ENCODE assay signal across 8 mouse cellular contexts in the genomic region with DNA sequence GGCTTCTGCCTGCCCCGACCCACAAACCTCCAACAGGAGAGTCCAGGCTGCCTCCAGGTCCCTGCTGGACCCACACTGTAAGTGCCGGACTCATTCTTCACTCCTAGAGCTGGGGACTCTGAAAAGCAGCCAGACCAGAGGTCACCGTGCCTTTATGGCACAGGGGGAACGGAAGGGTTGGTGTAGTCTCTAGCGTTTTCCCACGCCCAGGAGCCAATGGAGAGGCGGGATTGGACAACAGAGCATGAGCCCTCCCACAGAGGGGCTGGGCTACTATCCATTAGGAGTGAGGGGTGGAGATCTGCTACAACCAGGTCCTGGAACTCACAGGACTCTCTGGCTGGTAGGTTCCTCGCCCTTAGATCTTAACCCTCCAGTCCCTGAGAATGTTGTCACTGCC. TPM values are rescaled to one million over a fixed set of nuclear protein-coding genes. Genes with fewer than 3 reads are reported as not detected.
DNase-seq lines count a peak whose midpoint lies in the region; ATAC-seq and TF ChIP-seq lines count a peak whose summit lies in the region.

No protein-coding gene starts in this region.

- no peaks in the 10 kb centered on the region for H3K9me3 ChIP-seq in ES-E14 (ENCODE audit: control insufficient read depth, insufficient read depth, low read depth, low read length)
- no peaks in the 10 kb centered on the region for H3K9me3 ChIP-seq in forebrain, postnatal 0 days (ENCODE audit: low read length)
- H3K9me3 ChIP-seq in hindbrain, embryonic 11.5 days (ENCODE audit: control insufficient read depth, low read length): no peaks in the 10 kb centered on the region
- no peaks in the 10 kb centered on the region for H3K9me3 ChIP-seq in stomach, embryonic 14.5 days (ENCODE audit: control insufficient read depth, low read depth, low read length)

- TF ChIP-seq POLR2A in brain, embryonic 14.5 days (IDR thresholded peaks at IDR 0.05; ENCODE audit: borderline replicate concordance, extremely low read depth, insufficient read depth, insufficient read length, poor library complexity, severe bottlenecking): no peak

- DNase-seq in ES-E14 (ENCODE audit: low read depth, low spot score): peak; percentile 93
- DNase-seq in brain, embryonic 14.5 days (ENCODE audit: low read depth): peak; percentile 93
- DNase-seq in forebrain, postnatal 0 days: peak; percentile 76
- peak; percentile 87 for DNase-seq in hindbrain, embryonic 11.5 days (ENCODE audit: low spot score)
- DNase-seq in left cerebral cortex, postnatal 4 days: peak; percentile 82
- peak; percentile 87 for DNase-seq in mesoderm, embryonic 11.5 days (ENCODE audit: low read depth, low spot score)

- H3K4me3 ChIP-seq in ES-E14 (ENCODE audit: insufficient read depth in 1 of 2, low read depth in 1 of 2, low read length in 2 of 2, poor library complexity in 1 of 2, severe bottlenecking in 1 of 2): peak overlapping the region; percentile 48 to 57; a peak in 3 of 4 replicates
- peak overlapping the region; percentile 21 for H3K4me3 ChIP-seq in forebrain, postnatal 0 days (ENCODE audit: low read depth, low read length)
- H3K4me3 ChIP-seq in hindbrain, embryonic 11.5 days (ENCODE audit: low read depth, low read length): peak overlapping the region; percentile 34
- peak overlapping the region; percentile 18; the same call in 1 of the 2 replicates for H3K4me3 ChIP-seq in stomach, embryonic 14.5 days (ENCODE audit: low read depth, low read length)

- peak overlapping the region; percentile 50 for H3K4me2 ChIP-seq in forebrain, postnatal 0 days (ENCODE audit: low read depth)
- H3K4me2 ChIP-seq in hindbrain, embryonic 11.5 days (replicated peaks; ENCODE audit: low read depth, low read length): peak overlapping the region; percentile 52
- peak overlapping the region; percentile 47 for H3K4me2 ChIP-seq in stomach, embryonic 14.5 days (replicated peaks; ENCODE audit: low read depth, low read length)

- in situ Hi-C loops in ES-E14 (cut with MboI; ENCODE audit: low sequenced_read_pairs in 2 of 2, unreplicated experiment in 2 of 2): no loop called here

- intact Hi-C loops in left cerebral cortex, postnatal 4 days (cut with DNase I): loop anchor here (10.0 kb wide), 1 partner anchor 72 kb away; no protein-coding TSS in a partner anchor

- H3K4me1 ChIP-seq in ES-E14 (ENCODE audit: control insufficient read depth in 2 of 2, insufficient read depth in 2 of 2, low read length in 2 of 2, poor library complexity in 1 of 2): peaks cover 0 to 14% of the 10 kb centered on the region in 2 experiments; a peak in 1 of 4 replicates
- H3K4me1 ChIP-seq in forebrain, postnatal 0 days (ENCODE audit: insufficient read depth): peaks cover 10% of the 10 kb centered on the region; the same call in 1 of the 2 replicates
- peaks cover 10% of the 10 kb centered on the region; the same call in 1 of the 2 replicates for H3K4me1 ChIP-seq in hindbrain, embryonic 11.5 days (replicated peaks; ENCODE audit: control insufficient read depth, insufficient read depth, low read length)
- H3K4me1 ChIP-seq in stomach, embryonic 14.5 days (ENCODE audit: control insufficient read depth, insufficient read depth, low read length): peaks cover 6% of the 10 kb centered on the region

- no peaks in the 10 kb centered on the region for H3K27me3 ChIP-seq in forebrain, postnatal 0 days (ENCODE audit: insufficient read depth, low read length)
- peaks cover 8% of the 10 kb centered on the region for H3K27me3 ChIP-seq in hindbrain, embryonic 11.5 days (ENCODE audit: control insufficient read depth, insufficient read depth, low read length)
- peaks cover 6% of the 10 kb centered on the region; the same call in 1 of the 2 replicates for H3K27me3 ChIP-seq in stomach, embryonic 14.5 days (ENCODE audit: control insufficient read depth, insufficient read depth, low read length)

- peak overlapping the region; percentile 21; the same call in 1 of the 2 replicates for H3K9ac ChIP-seq in ES-E14 (ENCODE audit: insufficient read depth, low read depth, low read length, poor library complexity, severe bottlenecking)
- H3K9ac ChIP-seq in forebrain, postnatal 0 days: peak overlapping the region; percentile 28; the same call in 1 of the 2 replicates
- peak overlapping the region; percentile 41; the same call in 1 of the 2 replicates for H3K9ac ChIP-seq in hindbrain, embryonic 11.5 days (ENCODE audit: low read depth, low read length)
- no peak overlapping the region for H3K9ac ChIP-seq in stomach, embryonic 14.5 days (replicated peaks; ENCODE audit: low read depth, low read length)

- no peak for TF ChIP-seq CTCF in brain, embryonic 14.5 days (IDR thresholded peaks at IDR 0.05; ENCODE audit: borderline replicate concordance, extremely low read depth, insufficient read depth, insufficient read length)
- TF ChIP-seq CTCF in forebrain, postnatal 0 days (IDR thresholded peaks at IDR 0.05; ENCODE audit: low read depth): 0 out of 2 replicates have a peak, but pooled peaks have one; percentile 9

- H3K36me3 ChIP-seq in ES-E14 (ENCODE audit: control insufficient read depth, insufficient read depth, low read length, poor library complexity, severe bottlenecking): no peaks in the 10 kb centered on the region
- H3K36me3 ChIP-seq in forebrain, postnatal 0 days (ENCODE audit: insufficient read depth): no peaks in the 10 kb centered on the region
- H3K36me3 ChIP-seq in hindbrain, embryonic 11.5 days (ENCODE audit: control insufficient read depth, insufficient read depth, low read length): no peaks in the 10 kb centered on the region
- H3K36me3 ChIP-seq in stomach, embryonic 14.5 days (ENCODE audit: control insufficient read depth, insufficient read depth, low read length): no peaks in the 10 kb centered on the region

- ATAC-seq in forebrain, postnatal 0 days: peak; percentile 86
- peak; percentile 83 for ATAC-seq in hindbrain, embryonic 11.5 days (ENCODE audit: low FRiP score)
- peak; percentile 91 for ATAC-seq in stomach, embryonic 14.5 days (ENCODE audit: insufficient number of reproducible peaks, insufficient read depth, low FRiP score, low read depth)
- ATAC-seq in monocyte, adult 5-6 weeks (replicated peaks; ENCODE audit: insufficient number of reproducible peaks, low FRiP score, low TSS enrichment, poor library complexity, severe bottlenecking): no peak

- no peak overlapping the region for H3K27ac ChIP-seq in ES-E14 (ENCODE audit: insufficient read depth, low read depth, low read length, poor library complexity, severe bottlenecking)
- H3K27ac ChIP-seq in forebrain, postnatal 0 days (ENCODE audit: low read depth, low read length): 0 out of 2 replicates have a peak overlapping the region, but pooled peaks have one; percentile 30
- H3K27ac ChIP-seq in hindbrain, embryonic 11.5 days (ENCODE audit: low read depth, low read length): peak overlapping the region; percentile 43
- H3K27ac ChIP-seq in stomach, embryonic 14.5 days (ENCODE audit: low read length): no peak overlapping the region

- 6% methylated on average over 8 of the region's 8 CpGs for WGBS in forebrain, postnatal 0 days
- WGBS in hindbrain, embryonic 11.5 days: 3% methylated on average over 8 of the region's 8 CpGs
- 2% methylated on average over 8 of the region's 8 CpGs for WGBS in stomach, embryonic 14.5 days

TF ChIP-seq in ES-E14, 5 proteins besides CTCF, POLR2A, EP300 and RAD21 (continues in another document):
- TF ChIP-seq MAFK (IDR thresholded peaks at IDR 0.05; ENCODE audit: insufficient read depth, low read depth, low read length): no peak
- TF ChIP-seq CHD2 (IDR thresholded peaks at IDR 0.05; ENCODE audit: low read depth, low read length): no peak
- TF ChIP-seq ZC3H11A (IDR thresholded peaks at IDR 0.05; ENCODE audit: borderline replicate concordance, low read depth, low read length): no peak

RNA-seq across cellular contexts. Expression of gene Hes5, which starts 14.4 kb away (rescaled TPM):
- total RNA-seq in ES-E14 (2012; rRNA removed): 0.18 and 1.3 TPM in 2 replicates
- polyA plus RNA-seq in brain, embryonic 14.5 days (2012; rRNA removed): 76.0 and 114 TPM in 2 replicates
- total RNA-seq in forebrain, postnatal 0 days (2014; rRNA removed): 92.2 and 100 TPM in 2 replicates
- 107 and 120 TPM in 2 replicates for polyA plus RNA-seq in forebrain, postnatal 0 days (2015; fragmentation: Nextera tagmentation; extraction: Ambion mirVana)
- polyA plus RNA-seq in hindbrain, embryonic 11.5 days (2014; fragmentation: Nextera tagmentation; extraction: Ambion mirVana): 159 and 269 TPM in 2 replicates
- 10 to 100 TPM; 56.8 to 74.5 TPM for total RNA-seq in left cerebral cortex, postnatal 4 days (2021)
- polyA plus RNA-seq in stomach, embryonic 14.5 days (2014; fragmentation: Nextera tagmentation; extraction: Ambion mirVana): 0.91 and 1.1 TPM in 2 replicates
- total RNA-seq in monocyte, adult 5-6 weeks (2017): not detected in 3 replicates

RNA-seq across cellular contexts. Expression of gene Pank4, which starts 17.6 kb away (rescaled TPM):
- 29.3 and 50.1 TPM in 2 replicates for total RNA-seq in ES-E14 (2012; rRNA removed)
- 68.0 and 95.5 TPM in 2 replicates for polyA plus RNA-seq in brain, embryonic 14.5 days (2012; rRNA removed)
- 39.7 and 40.0 TPM in 2 replicates for total RNA-seq in forebrain, postnatal 0 days (2014; rRNA removed)
- 20.4 and 22.6 TPM in 2 replicates for polyA plus RNA-seq in forebrain, postnatal 0 days (2015; fragmentation: Nextera tagmentation; extraction: Ambion mirVana)
- polyA plus RNA-seq in hindbrain, embryonic 11.5 days (2014; fragmentation: Nextera tagmentation; extraction: Ambion mirVana): 31.5 and 37.4 TPM in 2 replicates
- 10 to 100 TPM; 34.5 to 39.8 TPM for total RNA-seq in left cerebral cortex, postnatal 4 days (2021)
- 48.3 and 50.4 TPM in 2 replicates for polyA plus RNA-seq in stomach, embryonic 14.5 days (2014; fragmentation: Nextera tagmentation; extraction: Ambion mirVana)
- total RNA-seq in monocyte, adult 5-6 weeks (2017): 26.6 to 36.7 TPM (median 30.2 TPM) in 3 replicates

RNA-seq across cellular contexts. Expression of gene Tnfrsf14, which starts 18.0 kb away (rescaled TPM):
- 0.53 and 0.85 TPM in 2 replicates for total RNA-seq in ES-E14 (2012; rRNA removed)
- 0.79 and 1.8 TPM in 2 replicates for polyA plus RNA-seq in brain, embryonic 14.5 days (2012; rRNA removed)
- 2.6 TPM in 1 of 2 replicates, not detected in the other for total RNA-seq in forebrain, postnatal 0 days (2014; rRNA removed)
- polyA plus RNA-seq in forebrain, postnatal 0 days (2015; fragmentation: Nextera tagmentation; extraction: Ambion mirVana): not detected in 2 replicates
- 1.0 and 1.1 TPM in 2 replicates for polyA plus RNA-seq in hindbrain, embryonic 11.5 days (2014; fragmentation: Nextera tagmentation; extraction: Ambion mirVana)
- total RNA-seq in left cerebral cortex, postnatal 4 days (2021): 1 to 10 TPM in 1 of 2 experiments, under 1 TPM in 1; 0.58 to 1.1 TPM
- 1.2 and 2.9 TPM in 2 replicates for polyA plus RNA-seq in stomach, embryonic 14.5 days (2014; fragmentation: Nextera tagmentation; extraction: Ambion mirVana)
- 20.8 to 45.5 TPM (median 29.3 TPM) in 3 replicates for total RNA-seq in monocyte, adult 5-6 weeks (2017)

RNA-seq across cellular contexts. Expression of gene Fam213b, which starts 47.4 kb away (rescaled TPM):
- total RNA-seq in ES-E14 (2012; rRNA removed): 13.4 and 15.7 TPM in 2 replicates
- polyA plus RNA-seq in brain, embryonic 14.5 days (2012; rRNA removed): 28.9 and 30.7 TPM in 2 replicates
- 30.8 and 41.2 TPM in 2 replicates for total RNA-seq in forebrain, postnatal 0 days (2014; rRNA removed)
- 59.7 and 62.1 TPM in 2 replicates for polyA plus RNA-seq in forebrain, postnatal 0 days (2015; fragmentation: Nextera tagmentation; extraction: Ambion mirVana)
- 39.8 and 41.4 TPM in 2 replicates for polyA plus RNA-seq in hindbrain, embryonic 11.5 days (2014; fragmentation: Nextera tagmentation; extraction: Ambion mirVana)
- total RNA-seq in left cerebral cortex, postnatal 4 days (2021): 10 to 100 TPM; 19.5 to 19.8 TPM
- polyA plus RNA-seq in stomach, embryonic 14.5 days (2014; fragmentation: Nextera tagmentation; extraction: Ambion mirVana): 40.1 and 42.5 TPM in 2 replicates
- total RNA-seq in monocyte, adult 5-6 weeks (2017): 3.1 to 3.5 TPM (median 3.3 TPM) in 3 replicates

Comparison
In these comparisons a context has a peak if more than half of its experiments do, and no peak if none do; other contexts are left out.
1. H3K27ac ChIP-seq: peak in forebrain, postnatal 0 days (single experiment) and hindbrain, embryonic 11.5 days (single experiment); none in ES-E14 (single experiment) and stomach, embryonic 14.5 days (single experiment).
2. RNA of gene Hes5, which starts 14.4 kb away (total RNA-seq): 92.2 to 100 TPM in forebrain, postnatal 0 days and 56.8 to 74.5 TPM in left cerebral cortex, postnatal 4 days; 0.18 to 1.3 TPM in ES-E14 and not detected in monocyte, adult 5-6 weeks; every median in the first group is over 10 times any median in the second.
3. Peak in every context shown above with its lines, with median percentiles within 50 percentile points of each other: DNase-seq, H3K4me3 ChIP-seq and H3K4me2 ChIP-seq.